Mouse (Mus musculus) brown adipose tissue, adult 24 weeks (tissue): Measurements from ENCODE around the gene Gabra5. TPM values are rescaled to one million over a fixed set of nuclear protein-coding genes. Genes with fewer than 3 reads are reported as not detected.

Source experiments
- polyA plus RNA-seq: library from polyadenylated mRNA; stranded (reverse); fragments of >200 nt; gene quantifications from 2 replicates; pipeline ENCODE4 v1.2.4, GENCODE M21; 2012; ENCODE audit not compliant: missing spikeins, insufficient read depth, insufficient read length

Gabra5 gene
- polyA plus RNA-seq, 1 experiment: not detected

Other genes with a start within 250 kb of the Gabra5 start
- not detected in 2 replicates for gene Gabrg3, start 122.9 kb downstream of the Gabra5 start, polyA plus RNA-seq
- gene Gabrb3, start 90.4 kb downstream of the Gabra5 start, polyA plus RNA-seq: not detected in 2 replicates